Mouse (Mus musculus) bone marrow, adult 2 months (tissue): ENCODE results near the gene Slpi. TPM values are rescaled to one million over a fixed set of nuclear protein-coding genes. Genes with fewer than 3 reads are reported as not detected.

ENCODE experiments used
- H3K27ac ChIP-seq: fragments of 200-500 bp; 2 replicates; pipeline ENCODE4 v1.5.1; 2012; ENCODE audit warnings: low read depth, mild to moderate bottlenecking, control low read depth, inconsistent platforms, low read length; ENCODE audit not compliant: control insufficient read depth, poor library complexity, insufficient read depth
- H3K4me1 ChIP-seq: fragments of 200-500 bp; 2 replicates; pipeline ENCODE4 v1.6.1; 2011; ENCODE audit warnings: low read length; ENCODE audit not compliant: control insufficient read depth, insufficient read depth
- H3K4me3 ChIP-seq: fragments of 200-500 bp; replicated peaks from 2 replicates; pipeline ENCODE3; 2011; ENCODE audit warnings: mild to moderate bottlenecking, low read depth, low read length, control low read depth; ENCODE audit not compliant: control insufficient read depth
- CTCF ChIP-seq: fragments of 200-500 bp; IDR thresholded peaks from 2 replicates; pipeline ENCODE4 v1.5.1; 2011; ENCODE audit warnings: low read length, control low read depth; ENCODE audit not compliant: control insufficient read depth, insufficient read depth
- POLR2A ChIP-seq: fragments of 200-500 bp; IDR thresholded peaks from 2 replicates; pipeline ENCODE4 v1.6.1; 2011; ENCODE audit warnings: low read depth, mild to moderate bottlenecking, control low read depth, low read length, borderline replicate concordance; ENCODE audit not compliant: control insufficient read depth
- WGBS: fragments of 180-500 bp; shearing (Covaris S2); methylation state at CpG from one replicate; pipeline ENCODE4 v1.1.7; 2018; 5-methylcytosine and 5-hydroxymethylcytosine counted together
- polyA plus RNA-seq: library from polyadenylated mRNA; stranded (reverse); fragments of >200 nt; gene quantifications from 2 replicates; pipeline ENCODE4 v1.2.4, GENCODE M21; 2011; ENCODE audit warnings: low replicate concordance; ENCODE audit not compliant: missing spikeins, insufficient read depth, insufficient read length

The Slpi gene
- polyA plus RNA-seq, 1 experiment, result 108 TPM

DNA sequence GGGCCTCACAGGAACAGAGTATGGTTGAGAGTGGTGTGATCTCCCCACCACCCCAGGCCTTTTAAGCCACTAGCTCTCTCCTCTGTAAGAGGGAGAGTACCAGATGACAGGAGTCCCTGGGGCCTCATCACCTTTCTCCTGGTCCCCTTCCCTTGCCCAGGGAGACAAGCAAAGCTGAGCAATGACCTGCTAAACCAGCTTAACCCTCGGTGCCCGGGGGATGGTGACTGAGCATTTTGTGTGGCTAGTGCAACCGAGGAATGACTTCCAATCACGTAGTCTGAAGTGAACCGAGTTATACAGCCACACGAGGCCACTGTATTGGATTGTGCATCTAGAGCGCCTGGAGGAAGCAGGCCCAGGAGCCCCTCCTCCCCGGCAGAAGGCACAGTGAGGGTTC, 35.5 kb upstream of the Slpi start:
- Histone ChIP-seq H3K4me3 (no peak overlapping the region), H3K27ac (no peak overlapping the region), H3K4me1 (no peaks in the 10 kb centered on the region; the same call in 1 of the 2 replicates)
- 83% methylated on average over 8 of the region's 8 CpGs for WGBS
- no peak for TF ChIP-seq POLR2A
- TF ChIP-seq CTCF, result no peak

DNA sequence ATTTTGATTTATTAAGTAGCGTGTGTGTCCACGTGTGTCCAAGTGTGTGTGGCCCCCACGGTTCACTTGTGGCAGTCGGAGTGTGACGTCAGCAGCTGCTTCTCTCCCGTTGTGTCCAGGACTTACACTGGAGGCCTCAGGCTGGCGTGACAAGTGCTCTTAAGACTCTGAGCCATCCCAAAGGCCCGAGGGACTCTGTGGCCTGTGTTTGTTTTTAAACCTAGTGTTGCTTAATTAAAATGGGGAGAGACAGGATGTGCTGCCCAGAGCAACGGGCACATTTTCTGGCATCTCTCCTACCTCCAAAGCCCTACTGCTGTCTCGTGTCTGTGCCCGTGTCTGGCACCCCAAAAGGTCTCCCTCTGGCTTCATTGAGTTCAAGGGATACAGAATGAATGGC, 34.6 kb upstream of the Slpi start:
- no peak for TF ChIP-seq CTCF
- no peak for TF ChIP-seq POLR2A
- no peak overlapping the region for H3K4me3 ChIP-seq
- peaks cover 2% of the 10 kb centered on the region for H3K4me1 ChIP-seq
- peak overlapping the region; percentile 75 for H3K27ac ChIP-seq
- WGBS, result 69% methylated on average over 11 of the region's 11 CpGs

DNA sequence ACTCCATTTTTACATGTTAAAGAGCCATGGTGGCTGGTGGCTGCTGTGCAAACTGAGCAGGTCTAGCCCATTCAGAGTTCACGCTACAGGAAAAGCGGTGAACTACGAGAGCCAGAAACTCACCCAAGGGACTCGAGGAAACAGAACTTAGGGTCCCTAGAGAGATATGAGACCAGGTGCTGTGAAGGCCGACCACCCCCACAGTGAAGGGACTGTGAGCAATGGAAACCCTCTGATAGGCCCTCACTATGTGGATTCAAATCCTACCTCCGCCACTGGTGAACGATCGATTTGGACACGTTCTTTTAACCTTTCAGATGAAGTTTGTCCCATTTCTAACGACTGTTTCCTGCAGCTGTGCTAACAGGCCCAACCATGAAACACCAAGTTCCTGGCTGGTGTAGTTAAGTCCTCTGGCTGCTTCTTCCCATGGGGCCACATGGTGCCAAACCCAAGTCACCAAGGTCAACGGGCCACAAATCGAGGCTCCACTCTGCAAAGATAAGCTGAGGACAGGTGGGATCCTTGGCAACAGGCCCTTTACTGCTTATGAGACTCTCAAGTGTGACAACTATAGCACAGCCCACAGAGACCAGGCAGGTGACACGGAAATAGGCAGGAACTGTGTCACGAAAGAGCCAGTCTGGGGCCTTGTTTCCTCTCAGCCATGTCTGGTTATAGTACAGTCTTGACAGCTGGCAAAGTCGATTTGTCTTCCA, 33.9 kb upstream of the Slpi start:
- Histone ChIP-seq H3K27ac (peak overlapping the region; percentile 75), H3K4me3 (no peak overlapping the region), H3K4me1 (peaks cover 3% of the 10 kb centered on the region)
- WGBS, result 49% methylated on average over 15 of the region's 15 CpGs
- TF ChIP-seq CTCF (no peak), POLR2A (no peak)

DNA sequence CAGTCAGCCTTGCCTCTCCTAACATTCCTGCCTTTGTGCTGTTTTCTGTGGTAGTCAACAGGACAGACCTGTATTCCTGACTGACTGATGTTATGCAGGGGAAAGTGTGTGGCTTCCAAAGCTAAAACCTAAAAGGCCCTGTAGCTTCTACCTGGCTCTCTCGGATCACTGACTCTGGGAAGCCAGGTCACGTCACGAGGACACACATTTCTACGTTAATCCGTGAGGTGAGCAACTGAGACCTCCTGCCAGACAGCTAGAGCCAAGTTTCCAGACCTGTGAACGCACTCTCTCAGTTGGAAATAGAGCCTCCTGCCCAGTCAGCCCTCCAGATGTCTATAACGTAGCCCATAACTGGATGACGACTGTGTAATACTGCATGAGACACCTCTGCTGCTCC, 33.1 kb upstream of the Slpi start:
- TF ChIP-seq POLR2A, result no peak
- TF ChIP-seq CTCF, result no peak
- no peak overlapping the region for H3K4me3 ChIP-seq
- H3K4me1 ChIP-seq, result peaks cover 3% of the 10 kb centered on the region
- 81% methylated on average over 8 of the region's 8 CpGs for WGBS
- no peak overlapping the region for H3K27ac ChIP-seq

DNA sequence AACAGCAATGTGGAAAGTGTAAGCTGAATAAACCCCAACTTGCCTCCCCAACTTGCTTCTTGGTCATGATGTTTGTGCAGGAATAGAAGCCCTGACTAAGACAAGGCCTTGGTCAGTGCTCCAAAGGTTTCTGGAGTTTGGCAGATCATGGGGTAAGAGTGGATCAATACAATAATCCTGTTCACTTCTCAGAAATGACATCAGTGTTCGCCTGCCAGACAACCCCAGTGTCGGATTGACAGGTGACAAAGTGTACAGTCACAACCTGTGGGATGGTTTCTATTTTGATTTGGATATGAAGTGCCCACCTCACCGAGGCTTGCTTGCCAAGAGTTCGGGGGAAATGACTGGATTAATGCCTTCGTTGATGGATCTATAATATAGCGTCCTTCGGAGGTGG, 32.4 kb upstream of the Slpi start:
- Histone ChIP-seq H3K4me3 (no peak overlapping the region), H3K4me1 (peaks cover 3% of the 10 kb centered on the region), H3K27ac (no peak overlapping the region)
- WGBS, result 86% methylated on average over 7 of the region's 7 CpGs
- TF ChIP-seq POLR2A (no peak), CTCF (no peak)

DNA sequence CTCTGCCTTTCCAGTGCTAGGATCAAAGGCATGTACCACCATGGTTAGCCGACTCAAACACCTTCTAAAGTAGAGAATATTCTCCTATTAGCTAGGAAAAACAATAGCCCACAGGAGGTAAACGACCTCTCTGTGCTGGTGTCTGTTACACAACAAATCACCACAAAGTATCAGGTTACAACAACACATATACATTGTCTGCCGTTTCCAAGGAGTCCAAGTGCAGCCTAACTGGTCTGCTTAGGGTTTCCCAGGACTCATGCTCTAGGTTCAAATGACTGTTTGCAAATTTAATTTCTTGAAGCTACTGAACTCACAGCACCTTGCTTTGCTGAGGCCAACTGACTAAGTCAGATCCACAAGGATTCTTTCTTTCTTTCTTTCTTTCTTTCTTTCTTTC, 30.6 kb upstream of the Slpi start:
- peaks cover 3% of the 10 kb centered on the region for H3K4me1 ChIP-seq
- no peak for TF ChIP-seq POLR2A
- no peak overlapping the region for H3K27ac ChIP-seq
- WGBS, result 37% methylated on average over 3 of the region's 3 CpGs
- no peak overlapping the region for H3K4me3 ChIP-seq

DNA sequence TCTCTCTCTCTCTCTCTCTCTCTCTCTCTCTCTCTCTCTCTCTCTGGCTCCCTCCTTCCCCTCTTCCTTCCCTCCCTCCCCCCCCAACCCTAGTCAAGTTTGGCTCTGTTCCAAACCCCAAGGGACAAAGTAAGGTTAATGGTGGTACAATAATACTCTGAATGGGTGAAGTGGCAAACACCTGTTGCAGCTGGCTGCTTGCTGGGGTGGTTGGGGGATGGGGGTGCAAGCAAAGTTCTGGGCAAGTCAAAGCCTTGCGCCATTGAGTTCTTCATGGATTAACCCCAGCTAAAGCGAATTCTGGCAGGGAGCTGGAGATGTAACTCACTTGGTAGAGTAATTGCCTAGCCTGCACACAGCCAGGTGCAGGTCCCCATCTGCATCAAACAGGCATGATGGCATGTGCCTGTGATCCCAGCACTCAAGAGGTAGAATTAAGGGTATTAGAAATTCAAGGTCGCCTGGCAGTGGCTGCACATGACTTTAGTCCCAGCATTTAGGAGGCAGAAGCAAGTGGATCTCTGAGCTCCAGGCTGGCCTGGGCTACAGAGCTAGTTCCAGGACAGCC, 29.5 kb upstream of the Slpi start:
- Histone ChIP-seq H3K27ac (no peak overlapping the region), H3K4me3 (no peak overlapping the region), H3K4me1 (peaks cover 3% of the 10 kb centered on the region)
- WGBS, result 42% methylated on average over 3 of the region's 3 CpGs
- TF ChIP-seq POLR2A (no peak), CTCF (no peak)

DNA sequence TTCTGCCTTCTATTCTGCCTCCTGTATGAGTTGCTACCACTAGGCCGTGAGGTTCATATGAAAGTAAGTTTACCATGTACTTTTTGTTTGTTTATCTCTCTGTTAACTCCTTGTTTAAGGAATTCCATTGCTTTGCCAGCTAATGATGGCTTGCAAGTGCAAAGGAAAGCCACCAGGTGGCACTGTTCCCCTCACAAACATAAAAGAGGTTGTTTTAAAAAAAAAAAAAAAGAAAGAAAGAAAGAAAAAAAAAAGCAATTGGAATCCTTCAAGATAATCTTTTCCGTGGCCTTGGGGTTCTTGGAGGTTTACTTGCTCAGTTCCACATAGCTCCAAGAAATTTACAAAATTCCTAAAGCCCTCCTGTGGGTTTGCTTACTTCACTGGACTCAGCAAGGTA, 28.3 kb upstream of the Slpi start:
- WGBS, result 0% methylated on average over 2 of the region's 2 CpGs
- TF ChIP-seq CTCF, result no peak
- TF ChIP-seq POLR2A, result no peak

DNA sequence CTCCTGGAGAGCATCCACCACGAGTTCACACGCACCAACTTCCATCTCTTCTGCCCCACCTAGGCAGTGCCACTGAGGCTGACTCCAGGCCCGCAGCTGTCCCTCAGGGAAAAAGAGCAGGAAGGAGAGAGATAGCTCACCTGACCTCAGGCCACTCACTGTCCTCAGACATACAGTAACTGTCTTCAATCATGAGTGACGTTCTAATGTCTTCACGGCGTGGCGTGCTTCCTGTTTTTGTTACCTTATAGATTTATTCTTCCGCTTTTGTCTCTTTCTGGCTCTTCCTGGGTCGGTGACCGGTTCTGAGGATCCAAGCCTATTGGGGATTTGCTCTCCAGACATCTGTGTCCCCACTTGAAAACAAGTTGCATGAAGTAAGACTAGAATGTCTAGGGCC, 25.7 kb upstream of the Slpi start:
- peaks cover 3% of the 10 kb centered on the region for H3K4me1 ChIP-seq
- peak overlapping the region; percentile 17 for H3K4me3 ChIP-seq
- no peak overlapping the region for H3K27ac ChIP-seq
- 55% methylated on average over 10 of the region's 10 CpGs for WGBS
- TF ChIP-seq CTCF, result no peak
- TF ChIP-seq POLR2A, result no peak

More for the DNA sequence above, 28.3 kb upstream of the Slpi start:
- Histone ChIP-seq H3K27ac (no peak overlapping the region), H3K4me1 (peaks cover 3% of the 10 kb centered on the region), H3K4me3 (no peak overlapping the region)
